Comparison of ENCODE assay signal across 27 mouse cellular contexts in the genomic region with DNA sequence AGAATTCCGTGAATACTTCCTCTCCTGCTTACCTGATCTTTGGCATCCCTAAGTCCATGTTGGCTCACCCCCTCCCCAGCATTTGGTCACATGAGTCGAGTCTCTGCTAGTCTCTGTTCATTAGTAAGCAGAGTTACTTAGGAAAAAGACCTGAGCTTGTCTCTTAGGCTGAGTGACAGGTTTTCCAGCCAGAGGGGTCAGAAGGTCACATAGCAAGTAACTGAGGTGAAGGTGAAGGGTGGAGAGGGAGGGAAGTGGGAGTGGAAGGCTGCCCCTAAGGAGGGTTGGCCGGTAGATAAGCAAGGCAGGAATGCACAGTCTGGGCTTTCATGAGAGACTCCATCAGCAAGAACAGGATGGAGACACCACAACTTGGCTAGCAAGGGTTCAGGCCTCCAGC. TPM values are rescaled to one million over a fixed set of nuclear protein-coding genes. Genes with fewer than 3 reads are reported as not detected.
"Had no signal": no experiment of that assay in that cellular context is flagged by ENCODE, and none has a peak within 500 bp of the region (broad histone marks: within the 10 kb centered on the region; RNA-seq: fewer than 3 reads in every experiment).

No protein-coding gene starts in this region.

- H3K4me2 ChIP-seq: heart, embryonic 11.5 days; heart, embryonic 13.5 days; heart, embryonic 15.5 days; hindbrain, embryonic 12.5 days; hindbrain, embryonic 14.5 days; kidney, embryonic 15.5 days; limb, embryonic 13.5 days; limb, embryonic 15.5 days; liver, embryonic 12.5 days had no signal

- H3K9me3 ChIP-seq: heart, embryonic 13.5 days; heart, embryonic 15.5 days; hindbrain, embryonic 10.5 days; hindbrain, embryonic 12.5 days; kidney, embryonic 15.5 days; limb, embryonic 13.5 days; limb, embryonic 15.5 days; liver, embryonic 12.5 days had no signal

- DNase-seq: gastrocnemius, postnatal 10 days; gastrocnemius, postnatal 25 days; heart, adult 2 months; heart, postnatal 4 days; kidney, adult 11 months; kidney, adult 2 months; kidney, adult 9 months; kidney, postnatal 14 days; kidney, postnatal 36 days; layer of hippocampus, adult 9-11 months; layer of hippocampus, postnatal 36 days; left cerebral cortex, postnatal 4 days had no signal

- ATAC-seq: hindbrain, postnatal 0 days; intestine, embryonic 16.5 days; liver, embryonic 12.5 days had no signal

- H3K36me3 ChIP-seq: heart, embryonic 13.5 days; heart, embryonic 15.5 days; hindbrain, embryonic 10.5 days; hindbrain, embryonic 12.5 days; kidney, embryonic 15.5 days; limb, embryonic 13.5 days; limb, embryonic 15.5 days; liver, embryonic 12.5 days had no signal

- H3K27ac ChIP-seq: heart, adult 2 months; heart, embryonic 13.5 days; heart, embryonic 15.5 days; hindbrain, embryonic 10.5 days; hindbrain, embryonic 12.5 days; hindbrain, embryonic 14.5 days; hindbrain, postnatal 0 days; kidney, embryonic 15.5 days; kidney, postnatal 0 days; limb, embryonic 13.5 days; limb, embryonic 15.5 days; liver, embryonic 12.5 days; liver, embryonic 14.5 days had no signal

- H3K9ac ChIP-seq: heart, embryonic 13.5 days; heart, embryonic 15.5 days; hindbrain, embryonic 12.5 days; hindbrain, embryonic 14.5 days; kidney, embryonic 15.5 days; limb, embryonic 13.5 days; limb, embryonic 15.5 days; liver, embryonic 12.5 days; liver, embryonic 14.5 days had no signal

- H3K4me3 ChIP-seq: heart, adult 2 months; heart, embryonic 13.5 days; heart, embryonic 15.5 days; hindbrain, embryonic 10.5 days; hindbrain, embryonic 12.5 days; kidney, embryonic 15.5 days; limb, embryonic 13.5 days; limb, embryonic 15.5 days; liver, embryonic 12.5 days had no signal

- H3K27me3 ChIP-seq: heart, embryonic 13.5 days; heart, embryonic 15.5 days; kidney, embryonic 15.5 days; limb, embryonic 13.5 days; limb, embryonic 15.5 days had no signal

RNA-seq across cellular contexts. Expression of gene Prelp, which starts 50.1 kb away (rescaled TPM):
- total RNA-seq: granulocyte monocyte progenitor cell, adult 5-6 weeks had no signal
